Mouse (Mus musculus) CD4-positive, CD25-positive, alpha-beta regulatory T cell, adult 4 months (primary cell): ENCODE data around the gene Lrrc41. TPM values are rescaled to one million over a fixed set of nuclear protein-coding genes. Genes with fewer than 3 reads are reported as not detected.
A peak's percentile ranks its signal among the peaks of the same experiment; 100 is the strongest.

Experiments used
- ATAC-seq: one replicate; pipeline ENCODE4 v1.8.0; 2017
- polyA plus RNA-seq, 2 experiments: library from polyadenylated mRNA; unstranded; fragments of 100-300 nt; shearing (Covaris generic); gene quantifications; one replicate each; pipeline ENCODE4 v1.2.1; 2017

Gene Lrrc41
- 10 to 100 TPM; 15.7 to 21.8 TPM for polyA plus RNA-seq

DNA sequence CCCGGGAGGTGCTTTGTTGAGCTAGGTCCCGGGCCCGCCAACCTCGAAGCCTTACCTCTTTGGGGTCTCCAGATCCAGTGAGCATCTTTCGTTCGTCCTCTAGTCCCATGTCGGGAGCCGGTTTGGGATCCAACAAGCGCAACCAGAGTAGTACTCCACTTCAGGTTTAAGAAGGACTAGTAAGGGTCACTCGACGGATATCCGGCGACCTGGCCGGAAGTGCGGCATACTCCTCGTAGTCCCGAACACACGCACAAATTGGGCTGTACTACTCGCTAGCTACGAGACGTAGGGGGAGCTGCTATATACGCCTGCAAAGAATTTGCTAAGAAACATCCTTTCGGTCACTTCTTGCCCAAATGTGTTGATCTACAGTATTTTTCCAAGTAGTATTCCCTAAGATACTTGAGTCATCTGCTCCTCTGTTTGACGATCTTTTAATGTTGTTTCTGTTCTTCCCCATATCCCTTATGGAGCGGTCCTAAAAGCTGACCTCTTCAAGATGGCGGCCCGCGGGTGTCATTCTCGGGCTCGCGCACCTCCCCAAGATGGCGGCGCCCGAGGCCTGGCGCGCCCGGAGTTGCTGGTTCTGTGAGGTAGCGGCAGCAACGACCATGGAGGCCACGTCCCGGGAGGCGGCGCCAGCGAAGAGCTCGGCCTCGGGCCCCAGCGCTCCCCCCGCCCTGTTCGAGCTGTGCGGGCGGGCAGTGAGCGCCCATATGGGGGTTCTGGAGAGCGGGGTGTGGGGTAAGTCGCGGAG is at the start of gene Lrrc41, which contains the start of gene Uqcrh:
TSS of gene Lrrc41 (plus strand) at position 409 of the 760 bp plus-strand sequence.
TSS of gene Uqcrh (minus strand) at position 211 of the 760 bp plus-strand sequence.
- peak; percentile 91 for ATAC-seq

DNA sequence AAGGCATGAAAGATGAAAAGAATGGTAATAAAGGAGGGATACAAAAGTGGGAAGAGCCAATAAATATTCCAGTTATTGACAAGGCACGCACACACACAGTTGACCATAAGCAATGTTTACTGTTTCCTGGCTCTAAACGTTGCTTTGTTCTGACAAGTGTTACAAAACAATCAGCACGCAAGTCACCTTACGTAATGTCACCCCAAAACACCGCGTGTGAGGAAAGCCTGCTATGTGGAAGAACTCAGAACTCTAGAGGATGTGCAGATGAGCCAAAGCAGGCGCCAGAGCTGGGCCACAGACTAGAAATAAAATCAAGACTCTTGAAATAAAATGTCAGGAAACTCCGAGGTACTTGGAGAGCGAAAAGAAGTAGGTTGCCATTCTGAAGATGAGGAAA is 42.2 kb upstream of the Lrrc41 start:
- no peak for ATAC-seq

DNA sequence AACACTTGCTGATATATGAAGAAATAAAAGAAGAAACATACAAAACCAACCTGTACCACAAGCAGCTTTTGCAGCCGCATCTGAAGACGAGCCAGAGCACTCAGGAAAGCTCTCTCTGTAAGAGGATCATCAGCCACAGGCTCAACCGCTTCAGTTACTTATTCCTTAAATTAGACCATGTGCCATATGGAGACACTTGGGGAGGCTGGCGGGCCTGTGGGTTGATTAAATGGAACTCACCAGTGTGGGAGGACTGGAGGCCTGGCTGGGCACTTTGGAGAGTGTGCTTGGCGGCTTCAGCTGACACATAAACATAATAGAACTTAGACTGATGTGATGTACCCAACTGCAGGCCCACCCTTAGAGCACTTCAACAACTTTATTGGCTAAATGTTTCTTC is 41.7 kb upstream of the Lrrc41 start:
- no peak for ATAC-seq

DNA sequence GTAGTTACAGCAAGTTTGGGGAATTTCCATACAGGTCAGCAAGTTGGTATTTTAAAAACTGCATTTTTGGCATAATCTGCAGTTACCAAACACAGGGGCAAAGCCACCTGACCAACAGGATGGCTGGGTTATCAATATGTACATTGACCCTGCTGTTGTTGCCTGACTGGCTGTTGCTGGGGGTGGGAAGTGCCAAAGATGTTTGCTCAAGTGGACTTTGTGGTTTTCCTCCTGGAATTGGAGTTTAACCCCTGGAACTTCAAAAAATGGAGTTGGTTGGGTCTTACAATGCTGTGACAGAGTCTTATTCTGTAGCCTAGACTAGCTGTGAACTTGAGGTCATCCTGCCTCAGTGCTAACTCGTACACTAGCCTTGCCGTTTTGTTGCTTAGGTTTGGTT is 34.6 kb upstream of the Lrrc41 start:
- ATAC-seq, result no peak

GRCm38 (mm10) chr4:116042186-116042585 is 32.9 kb upstream of the Lrrc41 start:
- ATAC-seq, result no peak

DNA sequence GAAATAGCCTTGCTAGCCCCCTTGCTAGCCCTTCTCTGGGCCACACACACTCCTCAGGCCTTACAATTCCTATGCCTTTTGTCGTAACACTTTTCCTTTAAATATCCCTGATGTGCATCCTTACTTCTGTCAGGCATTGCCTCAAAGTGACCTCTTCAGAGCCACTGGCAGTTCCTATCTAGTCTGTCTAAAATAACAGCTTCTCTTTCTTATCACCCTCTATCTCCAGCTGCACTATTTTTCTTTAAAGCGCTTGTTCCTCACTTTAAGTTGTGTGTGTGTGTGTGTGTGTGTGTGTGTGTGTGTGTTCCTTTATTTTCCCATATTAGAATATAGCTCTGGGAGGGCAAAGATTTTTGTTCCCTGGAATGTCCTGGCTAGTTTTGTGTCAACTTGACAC is 28.5 kb upstream of the Lrrc41 start:
- no peak for ATAC-seq

DNA sequence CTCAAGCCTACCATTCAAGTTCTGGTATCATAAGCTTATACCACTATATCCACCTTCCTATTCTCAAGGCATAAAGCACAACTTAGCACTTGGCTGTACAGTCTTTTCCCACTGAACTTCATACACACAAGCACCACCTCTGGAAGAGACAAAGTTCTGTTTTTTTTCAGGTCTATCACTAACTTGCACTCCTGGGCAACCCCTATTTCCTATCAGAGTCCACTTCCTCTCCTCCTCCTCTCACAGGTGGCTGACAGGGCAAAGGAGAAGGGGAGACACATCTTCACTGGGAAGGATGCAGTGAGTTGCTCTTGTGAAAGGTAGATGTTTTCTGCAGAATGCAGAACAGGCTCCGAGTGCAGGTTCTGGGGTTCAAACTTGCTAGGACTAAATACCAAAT is 27.4 kb upstream of the Lrrc41 start:
- no peak for ATAC-seq

- no peak for ATAC-seq
Measured at GRCm38 (mm10) chr4:116048130-116048920, 26.7 kb upstream of the Lrrc41 start.

GRCm38 (mm10) chr4:116049211-116049610 is 25.9 kb upstream of the Lrrc41 start:
- no peak for ATAC-seq

DNA sequence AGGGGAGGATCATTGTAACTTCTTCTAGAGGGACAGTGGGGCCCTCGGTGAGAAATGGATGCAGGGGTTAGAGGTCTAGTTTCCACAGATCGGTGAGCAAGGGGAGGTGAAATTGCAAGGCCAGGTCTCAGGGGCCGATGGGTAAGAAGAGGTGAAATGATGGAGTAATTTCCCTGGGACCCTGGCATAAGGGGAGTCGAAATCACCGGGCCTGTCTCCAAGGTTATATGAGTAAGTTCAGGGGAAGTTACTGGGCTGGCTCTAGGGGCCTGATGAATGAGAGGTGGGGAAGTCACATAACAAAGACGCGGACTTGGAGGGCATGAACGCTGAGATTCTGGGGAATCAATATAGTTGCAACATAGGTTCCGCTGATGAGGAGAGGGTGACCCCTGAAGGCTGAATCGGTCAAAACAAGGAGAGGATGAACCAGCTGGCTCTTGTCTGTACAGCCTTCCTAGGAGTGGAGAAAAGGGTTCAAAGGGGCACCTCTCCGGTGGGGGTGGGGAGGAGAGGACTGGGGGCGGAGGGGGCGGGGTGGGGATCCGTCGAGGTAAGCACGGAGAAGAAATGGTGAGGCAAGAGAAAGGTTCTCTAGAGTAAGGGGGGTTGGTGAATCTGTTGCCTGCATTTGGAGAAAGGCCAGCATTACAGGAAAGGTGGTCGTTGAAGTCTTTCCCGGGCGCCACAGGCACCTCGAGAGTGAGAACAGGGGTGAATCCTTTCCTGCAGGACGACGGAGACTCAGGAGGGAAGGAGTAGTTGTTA is 22.4 kb upstream of the Lrrc41 start:
- ATAC-seq, result peak; percentile 5

GRCm38 (mm10) chr4:116053399-116053961 is 21.6 kb upstream of the Lrrc41 start, which contains the start of gene Nsun4:
Gene Nsun4 (minus strand): TSS chr4:116053876.
- peak; percentile 92 for ATAC-seq

DNA sequence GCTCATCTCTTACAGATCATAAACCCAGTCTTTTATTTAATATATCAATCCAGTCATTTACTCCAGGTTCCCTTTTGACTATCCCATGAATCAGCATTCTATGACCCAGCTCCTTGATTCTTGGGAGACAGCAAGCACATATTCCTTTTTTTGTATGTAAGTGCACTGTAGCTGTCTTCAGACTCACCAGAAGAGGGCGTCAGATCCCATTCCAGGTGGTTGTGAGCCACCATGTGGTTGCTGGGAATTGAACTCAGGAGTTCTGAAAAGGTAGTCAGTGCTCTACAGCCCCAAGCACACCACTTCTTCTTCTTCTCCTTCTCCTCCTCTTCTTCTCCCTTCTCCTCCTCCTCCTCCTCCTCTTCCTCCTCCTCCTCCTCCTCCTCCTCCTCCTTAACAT is 17.5 kb upstream of the Lrrc41 start:
- no peak for ATAC-seq

DNA sequence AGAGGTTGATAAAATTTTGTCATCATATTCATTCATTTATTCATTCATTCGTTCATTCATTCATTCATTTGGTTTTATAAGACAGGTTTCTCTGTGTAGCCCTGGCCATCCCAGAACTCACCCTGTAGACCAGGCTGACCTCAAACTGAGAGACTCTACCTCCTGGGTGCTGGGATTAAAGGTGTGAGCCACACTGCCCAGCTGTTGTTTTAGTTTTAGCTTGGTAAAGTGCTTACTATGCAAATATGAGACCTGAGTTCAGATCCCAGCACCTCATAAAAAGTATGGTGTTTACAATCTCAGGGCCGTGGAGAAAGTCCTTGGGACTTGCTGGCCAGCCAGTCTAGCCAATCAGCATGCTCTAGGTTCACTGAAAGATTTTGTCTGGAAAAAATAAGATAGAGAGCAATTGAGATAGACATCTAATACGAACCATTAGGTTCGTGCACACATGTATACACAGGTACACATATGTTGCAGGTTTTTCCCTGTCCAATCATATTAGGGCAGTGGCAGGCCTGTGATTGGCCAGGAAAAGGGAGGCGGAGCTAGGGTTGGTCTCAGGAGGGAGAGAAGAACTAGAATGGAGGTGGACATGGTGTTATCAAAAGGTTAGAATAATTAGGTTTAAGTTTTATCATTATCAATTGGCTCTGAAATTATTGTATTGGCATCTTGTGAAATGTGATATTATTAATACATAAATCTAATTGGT is 15.9 kb upstream of the Lrrc41 start:
- no peak for ATAC-seq

- no peak for ATAC-seq
Measured at GRCm38 (mm10) chr4:116063855-116064254, 11.2 kb upstream of the Lrrc41 start.

DNA sequence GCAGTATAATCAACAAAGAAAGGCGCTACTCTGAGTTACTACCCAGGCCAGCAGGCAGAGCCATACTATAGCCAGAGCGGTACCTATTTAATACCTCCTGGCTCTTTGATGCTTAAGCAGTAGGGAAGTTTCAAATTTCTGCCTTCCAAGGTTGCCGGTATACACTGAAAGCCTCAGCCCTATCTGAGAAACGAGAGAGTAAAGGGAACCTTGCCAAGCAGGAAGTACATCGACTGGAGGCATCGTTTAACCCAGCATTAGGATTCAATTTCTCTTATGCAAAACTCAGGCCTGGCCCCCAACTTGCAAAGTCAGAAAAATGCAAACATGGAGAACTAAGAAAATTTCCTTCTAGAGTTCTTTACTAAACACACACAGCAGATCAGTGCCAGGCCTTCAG is 5.0 kb upstream of the Lrrc41 start:
- no peak for ATAC-seq

- ATAC-seq, result no peak
Measured at GRCm38 (mm10) chr4:116073146-116073545, 1.9 kb upstream of the Lrrc41 start.

DNA sequence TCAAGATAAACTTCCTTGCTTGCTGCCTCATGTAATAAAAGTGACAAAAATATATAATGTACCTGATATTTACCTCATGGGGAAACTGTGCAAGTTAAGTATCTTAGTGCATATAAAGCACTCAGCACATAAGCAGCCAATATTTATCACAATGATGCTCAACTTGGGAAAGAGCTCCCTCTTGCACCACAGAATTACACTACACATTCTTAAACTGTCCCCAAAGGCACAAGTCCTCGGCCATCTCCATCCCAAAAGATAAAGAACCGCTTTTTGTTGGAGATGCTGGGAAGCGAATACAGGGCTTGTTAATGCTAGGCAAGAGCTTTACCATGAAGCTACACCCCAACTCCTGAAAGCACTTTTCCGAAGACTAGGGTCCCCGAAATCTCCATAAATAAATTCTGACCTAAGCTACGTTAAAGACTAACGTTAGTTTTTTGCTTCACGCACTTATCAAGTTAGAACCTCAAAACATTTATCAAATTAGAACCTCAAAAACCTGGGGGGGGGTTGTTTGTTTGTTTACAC is 859 bp upstream of the Lrrc41 start:
- peak; percentile 10 for ATAC-seq

DNA sequence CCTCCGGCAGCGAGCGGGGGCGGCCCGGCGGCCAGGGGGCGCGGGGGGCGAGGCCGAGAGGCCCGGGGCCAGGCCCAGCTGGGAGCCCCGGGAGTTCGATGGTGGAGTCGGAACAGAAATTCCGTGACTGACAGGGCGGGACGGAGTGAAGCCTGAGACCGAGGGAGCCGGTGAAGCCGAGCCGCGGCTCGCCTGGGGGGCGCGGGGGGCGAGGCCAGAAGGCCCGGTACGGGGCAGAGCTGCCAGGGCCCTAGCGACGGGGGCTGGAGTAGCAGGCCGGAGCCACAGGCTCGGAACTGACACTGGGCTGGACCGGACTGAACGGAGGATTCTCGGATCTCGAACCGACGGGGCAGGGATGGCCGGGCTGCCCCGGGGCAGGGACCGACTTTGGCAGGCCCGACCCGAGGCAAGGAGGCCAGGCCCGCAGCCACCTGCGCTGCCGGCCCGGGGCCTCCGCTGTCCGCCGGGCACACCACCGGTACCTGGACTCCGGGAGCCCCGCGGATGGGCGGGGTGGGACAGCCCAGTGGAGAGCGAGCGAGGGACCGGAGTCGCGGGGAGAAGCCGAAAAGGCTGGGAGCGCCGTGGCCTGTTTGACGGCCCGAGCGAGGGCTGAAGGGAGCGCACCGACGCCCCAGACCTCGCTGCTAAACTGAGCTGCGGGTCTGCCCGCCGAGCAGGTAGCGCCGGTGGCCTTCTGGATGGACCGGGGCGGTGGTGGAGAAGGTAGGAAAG is 731 bp downstream of the Lrrc41 start:
- peak; percentile 14 for ATAC-seq

GRCm38 (mm10) chr4:116076369-116077231 is 1.5 kb downstream of the Lrrc41 start:
- ATAC-seq, result no peak
